Comparison of ENCODE assay signal across 18 mouse cellular contexts in genomic region chr2:83659279-83659678, GRCm38 (mm10). TPM values are rescaled to one million over a fixed set of nuclear protein-coding genes. Genes with fewer than 3 reads are reported as not detected.
A peak's percentile ranks its signal among the peaks of the same experiment; 100 is the strongest.
DNase-seq lines count a peak whose midpoint lies in the region; TF ChIP-seq lines count a peak whose summit lies in the region.
"Had no signal": no experiment of that assay in that cellular context is flagged by ENCODE, and none has a peak within 500 bp of the region (broad histone marks: within the 10 kb centered on the region; RNA-seq: fewer than 3 reads in every experiment).

No protein-coding gene starts in this region.

- in situ Hi-C loops in CH12.LX (cut with MboI; ENCODE audit: low pct_ligation_motif_present, low pct_unique_long_range_greater_than_20kb, low sequenced_read_pairs) (no loop called here), ES-E14 (cut with MboI; ENCODE audit: low sequenced_read_pairs in 2 of 2, unreplicated experiment in 2 of 2) (no loop called here)

- TF ChIP-seq RAD21 in CH12.LX (IDR thresholded peaks at IDR 0.05; ENCODE audit: low read depth, low read length): no peak

- TF ChIP-seq CTCF in CH12.LX (conservative IDR thresholded peaks at IDR 0.05 in 1 of 2, IDR thresholded peaks at IDR 0.05 in 1 of 2; ENCODE audit: low read depth in 2 of 2, low read length in 2 of 2): no peak

- intact Hi-C loops in heart, postnatal 10 days (cut with DNase I): no loop called here

- H3K27ac ChIP-seq in CH12.LX (ENCODE audit: insufficient read depth, low read depth): no peak overlapping the region
- H3K27ac ChIP-seq in ES-E14 (ENCODE audit: insufficient read depth, low read depth, low read length, poor library complexity, severe bottlenecking): no peak overlapping the region

- H3K4me2 ChIP-seq in CH12.LX (ENCODE audit: insufficient read depth, low read depth, poor library complexity, severe bottlenecking): no peak overlapping the region

- no peak for TF ChIP-seq EP300 in CH12.LX (IDR thresholded peaks at IDR 0.05; ENCODE audit: low read length)

- no peaks in the 10 kb centered on the region for H3K9me3 ChIP-seq in CH12.LX (replicated peaks; ENCODE audit: low read length)
- no peaks in the 10 kb centered on the region for H3K9me3 ChIP-seq in ES-E14 (ENCODE audit: control insufficient read depth, insufficient read depth, low read depth, low read length)
- H3K9me3 ChIP-seq: G1E had no signal

- no peaks in the 10 kb centered on the region for H3K27me3 ChIP-seq in CH12.LX (replicated peaks)
- H3K27me3 ChIP-seq: Patski had no signal

- H3K4me1 ChIP-seq in CH12.LX (ENCODE audit: control insufficient read depth in 1 of 2, insufficient read depth in 2 of 2) (peaks cover 0 to 18% of the 10 kb centered on the region in 2 experiments; a peak in 2 of 4 replicates), ES-E14 (ENCODE audit: control insufficient read depth in 2 of 2, insufficient read depth in 2 of 2, low read length in 2 of 2, poor library complexity in 1 of 2) (no peaks in the 10 kb centered on the region)

- dilution Hi-C loops in CH12.LX (cut with MboI; ENCODE audit: extremely low pct_ligation_motif_present, extremely low pct_unique_long_range_greater_than_20kb, low sequenced_read_pairs): no loop called here

- no peak for TF ChIP-seq POLR2A in CH12.LX (IDR thresholded peaks at IDR 0.05; ENCODE audit: low read depth, low read length)

- H3K9ac ChIP-seq in CH12.LX (ENCODE audit: insufficient read depth, low read depth) (no peak overlapping the region), ES-E14 (ENCODE audit: insufficient read depth, low read depth, low read length, poor library complexity, severe bottlenecking) (no peak overlapping the region)

- no peak overlapping the region for H3K4me3 ChIP-seq in CH12.LX (replicated peaks in 1 of 3; ENCODE audit: low read depth in 2 of 3, low read length in 2 of 3, poor library complexity in 1 of 3)
- no peak overlapping the region for H3K4me3 ChIP-seq in ES-E14 (ENCODE audit: insufficient read depth in 1 of 2, low read depth in 1 of 2, low read length in 2 of 2, poor library complexity in 1 of 2, severe bottlenecking in 1 of 2)

- peaks cover 37 to 79% of the 10 kb centered on the region in 2 experiments for H3K36me3 ChIP-seq in CH12.LX (replicated peaks in 1 of 2; ENCODE audit: control insufficient read depth in 1 of 2, insufficient read depth in 1 of 2, low read length in 1 of 2)
- peaks cover 14% of the 10 kb centered on the region for H3K36me3 ChIP-seq in ES-E14 (ENCODE audit: control insufficient read depth, insufficient read depth, low read length, poor library complexity, severe bottlenecking)

- DNase-seq in CH12.LX (ENCODE audit: extremely low read depth): no peak
- DNase-seq in ES-E14 (ENCODE audit: low read depth, low spot score): no peak
- DNase-seq in gastrocnemius, postnatal 10 days: no peak
- DNase-seq in heart, postnatal 10 days: no peak
- DNase-seq: adrenal gland, adult 2 months; adrenal gland, adult 8-10 months; adrenal gland, postnatal 10 days; adrenal gland, postnatal 14 days; adrenal gland, postnatal 25 days; adrenal gland, postnatal 36 days; B cell, adult 2 months; cerebellum, adult 11 months; cerebellum, adult 11-12 months; cerebellum, adult 18-20 months; cerebellum, adult 2 months; cerebellum, adult 8-10 months had no signal

- H3K79me2 ChIP-seq in CH12.LX (replicated peaks; ENCODE audit: control insufficient read depth, extremely low read depth, insufficient read depth, poor library complexity, severe bottlenecking): peaks cover 38% of the 10 kb centered on the region

TF ChIP-seq in CH12.LX, 34 proteins besides CTCF, POLR2A, EP300 and RAD21:
- TF ChIP-seq ZNF384 (IDR thresholded peaks at IDR 0.05; ENCODE audit: low read depth, low read length) (peak; percentile 85), E2F4 (IDR thresholded peaks at IDR 0.05; ENCODE audit: insufficient replicate concordance, low read depth, low read length) (no peak)

TF ChIP-seq in ES-E14, 5 proteins besides CTCF, POLR2A, EP300 and RAD21:
- TF ChIP-seq ZNF384 (IDR thresholded peaks at IDR 0.05; ENCODE audit: low read depth, low read length) (peak; percentile 80), ZC3H11A (IDR thresholded peaks at IDR 0.05; ENCODE audit: borderline replicate concordance, low read depth, low read length) (no peak)

RNA-seq across cellular contexts. Expression of gene Zc3h15, which starts 15.0 kb away (rescaled TPM):
- total RNA-seq in CH12.LX (2012; rRNA removed) (172 and 176 TPM in 2 replicates), CH12.LX (2014; rRNA removed) (233 and 262 TPM in 2 replicates), ES-E14 (2012; rRNA removed) (95.1 and 150 TPM in 2 replicates)
- 277 and 339 TPM in 2 replicates for polyA plus RNA-seq in CH12.LX (2012; ENCODE audit: insufficient read length, low read depth)
- total RNA-seq in gastrocnemius, postnatal 10 days (2021): 10 to 100 TPM; 57.6 to 67.6 TPM
- total RNA-seq in heart, postnatal 10 days (2021): 10 to 100 TPM; 50.4 to 56.6 TPM
